Mouse (Mus musculus) midbrain, embryonic 14.5 days (tissue): ENCODE measurements around the gene Bpifa5. TPM values are rescaled to one million over a fixed set of nuclear protein-coding genes. Genes with fewer than 3 reads are reported as not detected.
A peak's percentile ranks its signal among the peaks of the same experiment; 100 is the strongest.
"Not testable (repeated sequence)": the region's sequence is repeated elsewhere in the genome, so short reads cannot be mapped to it uniquely, and the experiment has no call there.

Source experiments
- ATAC-seq: fragments of 200-750 bp; cut with Nextera tagmentation; 2 replicates; pipeline ENCODE4 v1.8.0; 2017; ENCODE audit warnings: moderate number of reproducible peaks, moderate library complexity; ENCODE audit not compliant: low FRiP score, low TSS enrichment
- DNase-seq: peaks from one replicate; pipeline ENCODE4 v3.0.0-alpha.2; 2015
- H3K27ac ChIP-seq: fragments of 300-500 bp; sonication (generic); replicated peaks from 2 replicates; pipeline ENCODE4 v1.5.1; 2014; ENCODE audit warnings: mild to moderate bottlenecking, low read depth, low read length, moderate library complexity
- H3K27me3 ChIP-seq: fragments of 300-500 bp; sonication (generic); 2 replicates; pipeline ENCODE4 v1.6.1; 2014; ENCODE audit warnings: low read length, control low read depth, mixed read lengths; ENCODE audit not compliant: control insufficient read depth, insufficient read depth
- H3K36me3 ChIP-seq: fragments of 300-500 bp; sonication (generic); 2 replicates; pipeline ENCODE4 v1.6.1; 2014; ENCODE audit warnings: low read length, control low read depth; ENCODE audit not compliant: control insufficient read depth, insufficient read depth
- H3K4me1 ChIP-seq: fragments of 300-500 bp; sonication (generic); 2 replicates; pipeline ENCODE4 v1.6.1; 2014; ENCODE audit warnings: mild to moderate bottlenecking, antibody characterized with exemption, low read length, control low read depth; ENCODE audit not compliant: control insufficient read depth, insufficient read depth
- H3K4me2 ChIP-seq: fragments of 300-500 bp; sonication (generic); 2 replicates; pipeline ENCODE4 v1.6.1; 2014; ENCODE audit warnings: mild to moderate bottlenecking, low read length, moderate library complexity
- H3K4me3 ChIP-seq: fragments of 300-500 bp; sonication (generic); replicated peaks from 2 replicates; pipeline ENCODE4 v1.5.1; 2014; ENCODE audit warnings: low read depth, low read length
- H3K9ac ChIP-seq: fragments of 300-500 bp; sonication (generic); replicated peaks from 2 replicates; pipeline ENCODE4 v1.6.1; 2014; ENCODE audit warnings: mild to moderate bottlenecking, low read length, moderate library complexity
- H3K9me3 ChIP-seq: fragments of 300-500 bp; sonication (generic); 2 replicates; pipeline ENCODE4 v1.6.1; 2016; ENCODE audit warnings: low read length, control low read depth, mixed read lengths; ENCODE audit not compliant: control insufficient read depth
- WGBS: fragments of 180-500 bp; shearing (Covaris S2); extraction: QIAGEN DNeasy Blood & Tissue Kit; methylation state at CpG from one replicate; pipeline ENCODE4 v1.1.7; 2014; 5-methylcytosine and 5-hydroxymethylcytosine counted together
- polyA plus RNA-seq: library from polyadenylated mRNA; unstranded; fragments of >200 nt; fragmentation: Nextera tagmentation; extraction: Ambion mirVana; gene quantifications from 2 replicates; pipeline ENCODE4 v1.2.1, GENCODE M21; 2014

Gene Bpifa5
- polyA plus RNA-seq, 1 experiment from 2014 or later: not detected

GRCm38 (mm10) chr2:154171621-154172020 lies 9.2 kb downstream of the Bpifa5 start:
- no peak overlapping the region for H3K9ac ChIP-seq
- WGBS: 77% methylated on average over 6 of the region's 6 CpGs
- H3K9me3 ChIP-seq: no peaks in the 10 kb centered on the region
- H3K36me3 ChIP-seq: no peaks in the 10 kb centered on the region
- no peak for ATAC-seq
- H3K4me3 ChIP-seq: no peak overlapping the region
- no peak for DNase-seq
- H3K4me2 ChIP-seq: no peak overlapping the region
- H3K4me1 ChIP-seq: no peaks in the 10 kb centered on the region
- H3K27me3 ChIP-seq: no peaks in the 10 kb centered on the region
- H3K27ac ChIP-seq: no peak overlapping the region

- no peaks in the 10 kb centered on the region for H3K36me3 ChIP-seq
- no peak overlapping the region for H3K9ac ChIP-seq
- H3K4me2 ChIP-seq: no peak overlapping the region
- ATAC-seq (no peak), DNase-seq (peak; percentile 70)
- H3K4me3 ChIP-seq: no peak overlapping the region
- H3K27me3 ChIP-seq: no peaks in the 10 kb centered on the region
- WGBS: 49% methylated on average over 1 of the region's 1 CpGs
- H3K4me1 ChIP-seq: no peaks in the 10 kb centered on the region
- no peaks in the 10 kb centered on the region for H3K9me3 ChIP-seq
- no peak overlapping the region for H3K27ac ChIP-seq
Measured at GRCm38 (mm10) chr2:154173313-154173712, 10.9 kb downstream of the Bpifa5 start.

- not testable (repeated sequence) for H3K4me1 ChIP-seq, DNase-seq, H3K9ac ChIP-seq, H3K4me2 ChIP-seq, H3K4me3 ChIP-seq, H3K27ac ChIP-seq, H3K27me3 ChIP-seq, ATAC-seq, H3K9me3 ChIP-seq, H3K36me3 ChIP-seq
- 89% methylated on average over 7 of the region's 7 CpGs for WGBS
Measured at GRCm38 (mm10) chr2:154181900-154182299, 19.5 kb downstream of the Bpifa5 start.

GRCm38 (mm10) chr2:154183061-154183460 lies 20.7 kb downstream of the Bpifa5 start:
- 84% methylated on average over 4 of the region's 4 CpGs for WGBS
- not testable (repeated sequence) for H3K4me2 ChIP-seq, H3K4me1 ChIP-seq, DNase-seq, H3K4me3 ChIP-seq, H3K27me3 ChIP-seq, H3K9me3 ChIP-seq, ATAC-seq, H3K36me3 ChIP-seq, H3K9ac ChIP-seq, H3K27ac ChIP-seq

GRCm38 (mm10) chr2:154185319-154185718 lies 22.9 kb downstream of the Bpifa5 start:
- Histone ChIP-seq H3K9me3 (no peaks in the 10 kb centered on the region), H3K4me1 (no peaks in the 10 kb centered on the region), H3K4me3 (no peak overlapping the region), H3K27ac (no peak overlapping the region), H3K4me2 (no peak overlapping the region), H3K9ac (no peak overlapping the region), H3K27me3 (no peaks in the 10 kb centered on the region), H3K36me3 (no peaks in the 10 kb centered on the region)
- ATAC-seq (no peak), DNase-seq (no peak)
- 93% methylated on average over 6 of the region's 6 CpGs for WGBS

GRCm38 (mm10) chr2:154185748-154186147 lies 23.3 kb downstream of the Bpifa5 start:
- ATAC-seq: no peak
- no peaks in the 10 kb centered on the region for H3K36me3 ChIP-seq

GRCm38 (mm10) chr2:154187468-154187867 lies 25.1 kb downstream of the Bpifa5 start:
- Histone ChIP-seq H3K27me3 (no peaks in the 10 kb centered on the region), H3K27ac (no peak overlapping the region), H3K9ac (no peak overlapping the region), H3K4me1 (no peaks in the 10 kb centered on the region), H3K9me3 (no peaks in the 10 kb centered on the region), H3K4me3 (no peak overlapping the region), H3K36me3 (no peaks in the 10 kb centered on the region), H3K4me2 (no peak overlapping the region)
- 48% methylated on average over 5 of the region's 5 CpGs for WGBS
- DNase-seq (no peak), ATAC-seq (no peak)

More at GRCm38 (mm10) chr2:154185748-154186147, 23.3 kb downstream of the Bpifa5 start:
- H3K9me3 ChIP-seq: no peaks in the 10 kb centered on the region
- H3K4me2 ChIP-seq: no peak overlapping the region
- no peak for DNase-seq
- no peak overlapping the region for H3K27ac ChIP-seq
- WGBS: 90% methylated on average over 3 of the region's 3 CpGs
- H3K4me1 ChIP-seq: no peaks in the 10 kb centered on the region
- H3K27me3 ChIP-seq: no peaks in the 10 kb centered on the region
- no peak overlapping the region for H3K4me3 ChIP-seq
- H3K9ac ChIP-seq: no peak overlapping the region

- WGBS: 88% methylated on average over 7 of the region's 7 CpGs
Measured at GRCm38 (mm10) chr2:154189877-154190434, 27.5 kb downstream of the Bpifa5 start.

GRCm38 (mm10) chr2:154190546-154191258 lies 28.3 kb downstream of the Bpifa5 start, which contains the start of gene Bpifb1:
Gene Bpifb1 (plus strand): TSS chr2:154190818.
- WGBS: 86% methylated on average over 11 of the region's 11 CpGs
- H3K27me3 ChIP-seq: no peaks in the 10 kb centered on the region
- ATAC-seq (no peak), DNase-seq (no peak)
- H3K4me1 ChIP-seq: no peaks in the 10 kb centered on the region
- H3K9me3 ChIP-seq: no peaks in the 10 kb centered on the region
- H3K36me3 ChIP-seq: no peaks in the 10 kb centered on the region
- H3K27ac ChIP-seq: no peak within 1 kb of the TSS
- H3K9ac ChIP-seq: no peak within 1 kb of the TSS
- no peak within 1 kb of the TSS for H3K4me3 ChIP-seq
- H3K4me2 ChIP-seq: no peak within 1 kb of the TSS

More at GRCm38 (mm10) chr2:154189877-154190434, 27.5 kb downstream of the Bpifa5 start:
- Histone ChIP-seq H3K27me3 (no peaks in the 10 kb centered on the region), H3K9me3 (no peaks in the 10 kb centered on the region), H3K4me3 (no peak overlapping the region), H3K36me3 (no peaks in the 10 kb centered on the region), H3K27ac (no peak overlapping the region), H3K9ac (no peak overlapping the region), H3K4me2 (no peak overlapping the region), H3K4me1 (no peaks in the 10 kb centered on the region)
- DNase-seq: no peak
- no peak for ATAC-seq
